Comparison of ENCODE assay signal across 34 mouse cellular contexts in genomic region chr1:53910251-53910650, GRCm38 (mm10).
DNase-seq lines count a peak whose midpoint lies in the region; ATAC-seq lines count a peak whose summit lies in the region.
"Had no signal": no experiment of that assay in that cellular context is flagged by ENCODE, and none has a peak within 500 bp of the region (broad histone marks: within the 10 kb centered on the region; RNA-seq: fewer than 3 reads in every experiment).

No protein-coding gene starts in this region.

- peaks cover 14% of the 10 kb centered on the region for H3K4me1 ChIP-seq in limb, embryonic 12.5 days (replicated peaks)
- H3K4me1 ChIP-seq in limb, embryonic 10.5 days = no peaks in the 10 kb centered on the region; the same call in 1 of the 2 replicates
- H3K4me1 ChIP-seq: forebrain, embryonic 13.5 days; hindbrain, embryonic 12.5 days; intestine, embryonic 15.5 days; midbrain, embryonic 10.5 days; neural tube, embryonic 12.5 days had no signal

- no peaks in the 10 kb centered on the region for H3K27me3 ChIP-seq in limb, embryonic 12.5 days
- H3K27me3 ChIP-seq in limb, embryonic 10.5 days (ENCODE audit: low read depth, poor library complexity, severe bottlenecking) = no peaks in the 10 kb centered on the region
- H3K27me3 ChIP-seq: forebrain, embryonic 13.5 days; hindbrain, embryonic 12.5 days; intestine, embryonic 15.5 days; neural tube, embryonic 12.5 days had no signal

- H3K4me3 ChIP-seq in limb, embryonic 12.5 days (replicated peaks) = no peak overlapping the region
- H3K4me3 ChIP-seq in limb, embryonic 10.5 days = no peak overlapping the region
- H3K4me3 ChIP-seq: erythroblast, embryonic 14.5 days; forebrain, embryonic 13.5 days; heart, embryonic 10.5 days; hindbrain, embryonic 12.5 days; intestine, embryonic 15.5 days; midbrain, embryonic 10.5 days; neural tube, embryonic 12.5 days had no signal

- H3K36me3 ChIP-seq in limb, embryonic 12.5 days = no peaks in the 10 kb centered on the region
- no peaks in the 10 kb centered on the region for H3K36me3 ChIP-seq in limb, embryonic 10.5 days
- H3K36me3 ChIP-seq: hindbrain, embryonic 12.5 days; intestine, embryonic 15.5 days; midbrain, embryonic 10.5 days; neural tube, embryonic 12.5 days had no signal

- no peak for ATAC-seq in limb, embryonic 12.5 days (ENCODE audit: insufficient number of reproducible peaks, insufficient read depth, low FRiP score, low TSS enrichment, low read depth)
- ATAC-seq in megakaryocyte, adult 5-6 weeks (ENCODE audit: poor library complexity, severe bottlenecking) = peak; percentile 23; the same call in 1 of the 2 replicates
- ATAC-seq: activated CD4-positive, CD25-positive, alpha-beta regulatory T cell, adult 4 months; forebrain, embryonic 13.5 days; hindbrain, postnatal 0 days; intestine, embryonic 15.5 days; midbrain, embryonic 16.5 days had no signal

- no peak overlapping the region for H3K4me2 ChIP-seq in limb, embryonic 12.5 days
- H3K4me2 ChIP-seq: forebrain, embryonic 13.5 days; hindbrain, embryonic 12.5 days; intestine, embryonic 15.5 days; neural tube, embryonic 12.5 days had no signal

- no peaks in the 10 kb centered on the region for H3K9me3 ChIP-seq in limb, embryonic 12.5 days
- no peaks in the 10 kb centered on the region for H3K9me3 ChIP-seq in limb, embryonic 10.5 days (replicated peaks)
- H3K9me3 ChIP-seq: forebrain, embryonic 13.5 days; heart, embryonic 10.5 days; hindbrain, embryonic 12.5 days; intestine, embryonic 15.5 days; midbrain, embryonic 10.5 days; neural tube, embryonic 12.5 days had no signal

- 68% methylated on average over 1 of the region's 1 CpGs for WGBS in limb, embryonic 12.5 days
- 80% methylated on average over 1 of the region's 1 CpGs for WGBS in limb, embryonic 10.5 days

- no peak overlapping the region for H3K9ac ChIP-seq in limb, embryonic 12.5 days (replicated peaks)
- H3K9ac ChIP-seq: forebrain, embryonic 13.5 days; hindbrain, embryonic 12.5 days; intestine, embryonic 15.5 days; liver, embryonic 14.5 days; neural tube, embryonic 12.5 days had no signal

- 0 out of 2 replicates have a peak overlapping the region, but pooled peaks have one; percentile 45 for H3K27ac ChIP-seq in limb, embryonic 12.5 days
- H3K27ac ChIP-seq in limb, embryonic 10.5 days = no peak overlapping the region
- H3K27ac ChIP-seq: forebrain, embryonic 13.5 days; heart, embryonic 10.5 days; hindbrain, embryonic 12.5 days; hindbrain, postnatal 0 days; intestine, embryonic 15.5 days; kidney, postnatal 0 days; liver, embryonic 14.5 days; macrophage; midbrain, embryonic 10.5 days; neural tube, embryonic 12.5 days; stomach, postnatal 0 days had no signal

- no peak for DNase-seq in limb, embryonic 10.5 days (ENCODE audit: low spot score)
- DNase-seq in 3T3-L1 (ENCODE audit: low read depth, low spot score) = peak; percentile 43
- DNase-seq in adipocyte (ENCODE audit: low spot score) = peak; percentile 7
- DNase-seq in cerebellum, postnatal 10 days = no peak
- DNase-seq in urinary bladder, postnatal 14 days (ENCODE audit: low spot score) = no peak
- DNase-seq: adrenal gland, postnatal 10 days; B cell, adult 2 months; cerebellum, adult 11 months; cerebellum, adult 9-10 months; gastrocnemius, postnatal 10 days; heart, postnatal 36 days; kidney, adult 8-10 months; layer of hippocampus, postnatal 36 days; lung, postnatal 10 days; right cerebral cortex, adult 18-20 months; spleen, adult 18-20 months; thymus, adult 18-20 months; thymus, postnatal 25 days had no signal

Comparison
In these comparisons a context has a peak if more than half of its experiments do, and no peak if none do; other contexts are left out.
1. DNase-seq: peak in 3T3-L1 (single experiment) and adipocyte (single experiment); none in limb, embryonic 10.5 days (single experiment), cerebellum, postnatal 10 days (0 of 2) and urinary bladder, postnatal 14 days (single experiment).